Mouse (Mus musculus) neural tube, embryonic 13.5 days (tissue): ENCODE measurements around the gene Rgl3. TPM values are rescaled to one million over a fixed set of nuclear protein-coding genes. Genes with fewer than 3 reads are reported as not detected.

Experiments used
- ATAC-seq: fragments of 200-750 bp; cut with Nextera tagmentation; 2 replicates; pipeline ENCODE4 v1.8.0; 2017; ENCODE audit warnings: low read depth, mild to moderate bottlenecking, moderate TSS enrichment, moderate library complexity
- H3K27ac ChIP-seq: fragments of 300-500 bp; sonication (generic); replicated peaks from 2 replicates; pipeline ENCODE4 v1.5.1; 2015; ENCODE audit warnings: moderate library complexity, mild to moderate bottlenecking, inconsistent platforms
- H3K27me3 ChIP-seq: fragments of 300-500 bp; sonication (generic); 2 replicates; pipeline ENCODE4 v1.6.1; 2015; ENCODE audit warnings: mild to moderate bottlenecking, inconsistent platforms
- H3K36me3 ChIP-seq: fragments of 300-500 bp; sonication (generic); 2 replicates; pipeline ENCODE4 v1.6.1; 2015; ENCODE audit warnings: mild to moderate bottlenecking, inconsistent platforms
- H3K4me1 ChIP-seq: fragments of 300-500 bp; sonication (generic); replicated peaks from 2 replicates; pipeline ENCODE4 v1.6.1; 2015; ENCODE audit warnings: inconsistent platforms
- H3K4me2 ChIP-seq: fragments of 300-500 bp; sonication (generic); 2 replicates; pipeline ENCODE4 v1.6.1; 2015; ENCODE audit warnings: inconsistent platforms, mild to moderate bottlenecking, moderate library complexity
- H3K4me3 ChIP-seq: fragments of 300-500 bp; sonication (generic); 2 replicates; pipeline ENCODE4 v1.5.1; 2015; ENCODE audit warnings: mild to moderate bottlenecking, inconsistent platforms
- H3K9ac ChIP-seq: fragments of 300-500 bp; sonication (generic); 2 replicates; pipeline ENCODE4 v1.6.1; 2015; ENCODE audit warnings: moderate library complexity, mild to moderate bottlenecking, inconsistent platforms
- H3K9me3 ChIP-seq: fragments of 300-500 bp; sonication (generic); 2 replicates; pipeline ENCODE4 v1.6.1; 2016; ENCODE audit warnings: inconsistent platforms
- WGBS: fragments of 180-500 bp; shearing (Covaris S2); methylation state at CpG from one replicate; pipeline ENCODE4 v1.1.7; 2015; 5-methylcytosine and 5-hydroxymethylcytosine counted together
- polyA plus RNA-seq: library from polyadenylated mRNA; unstranded; fragments of >200 nt; fragmentation: Nextera tagmentation; extraction: Ambion mirVana; gene quantifications from 2 replicates; pipeline ENCODE4 v1.2.1, GENCODE M21; 2015

Gene Rgl3
- polyA plus RNA-seq, 1 experiment from 2014 or later: 1.9 TPM

DNA sequence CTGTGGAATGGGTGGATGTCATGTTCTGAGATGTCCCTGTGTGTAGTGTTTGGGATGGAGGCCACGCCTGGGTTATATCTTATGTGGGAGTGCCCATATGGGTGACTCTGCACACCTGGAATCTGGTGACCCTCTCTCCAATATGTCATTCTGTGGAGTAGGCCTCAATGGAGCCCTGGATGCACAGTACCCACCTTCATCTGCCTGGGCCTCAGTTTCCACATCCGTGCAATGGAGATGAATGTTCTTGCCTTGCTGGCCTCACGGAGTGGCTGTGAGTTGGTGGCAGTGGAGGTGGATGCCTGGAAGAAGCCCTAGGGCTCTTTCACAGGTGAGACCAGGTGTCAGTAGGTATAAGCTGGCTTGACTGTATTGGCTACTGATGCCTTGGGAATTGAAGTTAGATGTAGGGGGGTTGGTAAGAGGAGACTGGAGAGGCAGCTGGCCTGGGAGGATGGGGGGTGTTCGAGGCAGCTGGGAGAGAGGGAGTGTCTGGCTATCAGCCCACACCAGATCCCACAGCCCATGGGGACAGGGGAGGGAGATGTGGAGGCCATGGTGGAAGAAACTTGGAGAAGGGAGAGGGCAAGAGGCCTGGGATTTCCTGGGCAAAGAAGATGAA, 50.9 kb downstream of the Rgl3 start:
- no peaks in the 10 kb centered on the region for H3K27me3 ChIP-seq
- peak overlapping the region; percentile 89 for H3K9ac ChIP-seq
- peaks cover 25% of the 10 kb centered on the region for H3K4me1 ChIP-seq
- H3K36me3 ChIP-seq: peaks cover 32% of the 10 kb centered on the region
- H3K27ac ChIP-seq: no peak overlapping the region
- no peak for ATAC-seq
- peak overlapping the region; percentile 73 for H3K4me3 ChIP-seq
- no peaks in the 10 kb centered on the region for H3K9me3 ChIP-seq
- peak overlapping the region; percentile 62 for H3K4me2 ChIP-seq
- WGBS: 83% methylated on average over 4 of the region's 4 CpGs

- WGBS: 58% methylated on average over 4 of the region's 4 CpGs
- Histone ChIP-seq H3K4me3 (peak overlapping the region; percentile 73), H3K9ac (peak overlapping the region; percentile 89), H3K27me3 (no peaks in the 10 kb centered on the region), H3K9me3 (no peaks in the 10 kb centered on the region), H3K36me3 (peaks cover 32% of the 10 kb centered on the region), H3K4me2 (peak overlapping the region; percentile 62), H3K4me1 (peaks cover 25% of the 10 kb centered on the region), H3K27ac (peak overlapping the region; percentile 86; the same call in 1 of the 2 replicates)
- peak; percentile 18; the same call in 1 of the 2 replicates for ATAC-seq
These were observed 51.5 kb downstream of the Rgl3 start for GRCm38 (mm10) chr9:21937711-21938175.

GRCm38 (mm10) chr9:21936692-21937570, 52.3 kb downstream of the Rgl3 start, which contains the start of gene Plppr2:
TSS of gene Plppr2 (plus strand) at chr9:21937033.
- Histone ChIP-seq H3K9me3 (no peaks in the 10 kb centered on the region), H3K36me3 (peaks cover 26% of the 10 kb centered on the region), H3K9ac (peak within 1 kb of the TSS; percentile 89), H3K4me2 (peak within 1 kb of the TSS; percentile 62), H3K27ac (peak within 1 kb of the TSS; percentile 86), H3K27me3 (no peaks in the 10 kb centered on the region), H3K4me3 (peak within 1 kb of the TSS; percentile 73), H3K4me1 (peaks cover 25% of the 10 kb centered on the region)
- WGBS: 1% methylated on average over 43 of the region's 43 CpGs
- ATAC-seq: peak; percentile 95

DNA sequence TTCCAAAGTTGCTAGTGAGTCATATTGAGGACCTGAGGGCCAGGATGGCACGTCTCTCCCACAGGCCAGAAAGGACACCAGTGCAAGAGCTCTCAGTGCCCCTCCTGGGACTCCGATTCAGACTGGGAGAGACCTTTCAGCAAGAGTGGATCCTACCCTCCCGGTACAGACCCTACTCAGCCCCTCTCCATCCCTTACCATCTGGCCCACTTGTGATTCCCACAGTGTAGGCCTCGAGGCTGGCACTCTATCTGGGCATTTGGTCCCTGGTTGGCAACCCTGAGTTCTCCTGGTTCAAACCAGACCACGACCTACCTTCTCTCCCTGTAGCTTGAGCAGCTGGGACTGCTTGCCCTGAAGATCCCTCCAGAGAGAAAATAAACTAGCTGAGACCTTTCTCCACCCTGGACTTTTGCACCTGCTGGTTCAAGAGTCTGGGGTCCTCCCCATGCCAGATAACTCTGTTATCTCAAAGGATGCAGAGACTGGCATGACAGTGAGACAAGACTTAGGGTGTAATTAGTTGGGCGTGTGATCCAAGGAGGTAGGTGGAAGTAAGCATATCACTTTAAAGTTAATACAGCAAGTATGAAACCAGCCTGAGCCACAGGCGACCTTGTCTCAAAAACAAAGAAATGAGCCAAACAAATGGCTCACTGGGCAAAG, 53.6 kb downstream of the Rgl3 start:
- Histone ChIP-seq H3K9ac (no peak overlapping the region), H3K4me1 (peaks cover 25% of the 10 kb centered on the region), H3K27me3 (no peaks in the 10 kb centered on the region), H3K27ac (no peak overlapping the region), H3K36me3 (peaks cover 15% of the 10 kb centered on the region), H3K4me2 (no peak overlapping the region), H3K4me3 (no peak overlapping the region), H3K9me3 (no peaks in the 10 kb centered on the region)
- no peak for ATAC-seq
- 87% methylated on average over 7 of the region's 7 CpGs for WGBS

- 93% methylated on average over 12 of the region's 12 CpGs for WGBS
- Histone ChIP-seq H3K9me3 (no peaks in the 10 kb centered on the region), H3K36me3 (peaks cover 1% of the 10 kb centered on the region; the same call in 1 of the 2 replicates), H3K4me1 (peaks cover 21% of the 10 kb centered on the region), H3K27me3 (no peaks in the 10 kb centered on the region), H3K4me2 (no peak overlapping the region), H3K27ac (no peak overlapping the region), H3K4me3 (no peak overlapping the region), H3K9ac (no peak overlapping the region)
- ATAC-seq: no peak
These were observed 55.2 kb downstream of the Rgl3 start for GRCm38 (mm10) chr9:21934021-21934420.

GRCm38 (mm10) chr9:21932445-21933137, 56.7 kb downstream of the Rgl3 start:
- no peaks in the 10 kb centered on the region for H3K27me3 ChIP-seq
- H3K9ac ChIP-seq: no peak overlapping the region
- H3K27ac ChIP-seq: no peak overlapping the region
- no peak overlapping the region for H3K4me3 ChIP-seq
- H3K4me2 ChIP-seq: no peak overlapping the region
- no peak for ATAC-seq
- H3K4me1 ChIP-seq: peaks cover 7% of the 10 kb centered on the region
- WGBS: 64% methylated on average over 12 of the region's 12 CpGs
- H3K36me3 ChIP-seq: no peaks in the 10 kb centered on the region
- no peaks in the 10 kb centered on the region for H3K9me3 ChIP-seq

- WGBS: 59% methylated on average over 2 of the region's 2 CpGs
- no peak overlapping the region for H3K4me3 ChIP-seq
These were observed 57.2 kb downstream of the Rgl3 start for GRCm38 (mm10) chr9:21932006-21932405.

DNA sequence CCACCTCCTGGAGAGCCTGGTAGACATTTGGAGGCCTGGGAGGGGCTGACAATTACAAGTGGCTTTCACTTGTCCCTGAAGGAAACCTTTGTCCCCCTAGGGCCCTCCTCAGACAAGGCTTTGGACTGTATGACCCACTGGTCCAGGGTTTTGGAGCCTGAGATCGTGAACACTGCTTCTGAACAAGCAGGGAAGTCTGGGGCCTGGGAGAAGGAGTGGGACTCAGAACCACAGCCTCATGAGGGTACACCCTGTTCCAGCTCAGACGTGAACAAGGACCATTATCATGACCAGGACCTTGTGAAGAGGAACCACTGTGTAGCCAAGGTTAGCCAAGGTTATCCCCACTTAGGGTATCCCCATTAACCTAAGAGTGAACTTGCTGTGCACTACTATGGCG, 60.0 kb downstream of the Rgl3 start:
- Histone ChIP-seq H3K4me2 (no peak overlapping the region), H3K4me1 (peaks cover 12% of the 10 kb centered on the region), H3K36me3 (peaks cover 7% of the 10 kb centered on the region; the same call in 1 of the 2 replicates), H3K27me3 (no peaks in the 10 kb centered on the region), H3K4me3 (no peak overlapping the region), H3K9me3 (no peaks in the 10 kb centered on the region), H3K9ac (no peak overlapping the region), H3K27ac (no peak overlapping the region)
- 67% methylated on average over 3 of the region's 3 CpGs for WGBS
- no peak for ATAC-seq

More at GRCm38 (mm10) chr9:21932006-21932405, 57.2 kb downstream of the Rgl3 start:
- Histone ChIP-seq H3K9ac (no peak overlapping the region), H3K9me3 (no peaks in the 10 kb centered on the region), H3K36me3 (no peaks in the 10 kb centered on the region), H3K4me2 (no peak overlapping the region), H3K27ac (no peak overlapping the region), H3K27me3 (no peaks in the 10 kb centered on the region), H3K4me1 (peaks cover 4% of the 10 kb centered on the region; the same call in 1 of the 2 replicates)
- no peak for ATAC-seq

- no peaks in the 10 kb centered on the region for H3K27me3 ChIP-seq
These were observed 62.0 kb downstream of the Rgl3 start, which contains the start of the genes Ccdc159 and Tmem205 for GRCm38 (mm10) chr9:21927208-21927753. TSS of gene Ccdc159 (plus strand) at chr9:21927471. TSS of gene Tmem205 (minus strand) at chr9:21927556.

DNA sequence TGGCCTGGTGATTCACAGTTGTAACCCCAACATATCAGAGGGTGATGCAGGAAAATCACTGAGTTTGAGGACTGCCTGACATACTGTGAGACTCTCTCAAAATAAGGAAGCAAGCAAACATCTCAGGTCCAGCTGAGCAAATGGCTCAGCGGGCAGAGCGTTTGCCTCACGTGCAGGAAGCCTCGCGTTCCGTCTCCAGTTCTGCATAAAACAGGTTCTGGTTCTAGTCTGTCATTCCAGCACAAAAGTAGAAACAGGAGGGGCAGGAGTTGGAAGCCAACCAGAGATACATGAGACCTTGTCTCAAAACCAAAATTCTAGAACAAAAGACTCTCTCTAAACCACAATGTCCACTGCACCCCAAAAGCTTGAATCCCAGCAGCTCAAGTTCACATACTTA, 62.5 kb downstream of the Rgl3 start:
- peaks cover 16% of the 10 kb centered on the region for H3K4me1 ChIP-seq
- peak overlapping the region; percentile 79 for H3K9ac ChIP-seq
- no peaks in the 10 kb centered on the region for H3K27me3 ChIP-seq
- H3K9me3 ChIP-seq: no peaks in the 10 kb centered on the region
- peak; percentile 15; the same call in 1 of the 2 replicates for ATAC-seq
- WGBS: 3% methylated on average over 6 of the region's 6 CpGs
- peak overlapping the region; percentile 52 for H3K4me3 ChIP-seq
- peaks cover 7% of the 10 kb centered on the region; the same call in 1 of the 2 replicates for H3K36me3 ChIP-seq
- H3K27ac ChIP-seq: peak overlapping the region; percentile 71
- H3K4me2 ChIP-seq: peak overlapping the region; percentile 67

More at GRCm38 (mm10) chr9:21927208-21927753, 62.0 kb downstream of the Rgl3 start, which contains the start of the genes Ccdc159 and Tmem205:
- Histone ChIP-seq H3K27ac (peak within 1 kb of the TSS; percentile 71), H3K4me1 (peaks cover 16% of the 10 kb centered on the region), H3K36me3 (peaks cover 7% of the 10 kb centered on the region; the same call in 1 of the 2 replicates), H3K4me3 (peak within 1 kb of the TSS; percentile 52), H3K9ac (peak within 1 kb of the TSS; percentile 79), H3K9me3 (no peaks in the 10 kb centered on the region), H3K4me2 (peak within 1 kb of the TSS; percentile 67)
- WGBS: under 1% methylated on average over 28 of the region's 28 CpGs
- ATAC-seq: peak; percentile 97

DNA sequence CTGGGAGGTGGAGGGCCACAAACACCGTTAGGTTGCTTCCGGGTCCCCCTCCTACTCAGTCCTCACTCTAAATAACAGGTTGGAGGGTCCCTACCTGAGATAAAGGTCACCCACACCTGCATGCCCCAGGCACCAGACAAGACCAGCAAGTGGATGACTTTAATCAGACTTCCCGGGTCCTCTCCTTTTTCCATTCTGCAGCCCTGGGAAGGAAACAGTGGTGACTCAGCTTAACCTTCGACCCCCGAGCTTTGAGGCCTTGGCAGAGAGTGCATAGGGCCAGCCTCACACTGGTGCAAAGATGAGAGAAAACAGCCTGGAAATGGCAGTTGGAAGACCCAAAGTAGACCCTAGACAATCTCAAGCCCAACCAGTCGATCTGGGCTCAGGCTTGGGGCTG, 63.1 kb downstream of the Rgl3 start:
- no peak for ATAC-seq
- Histone ChIP-seq H3K36me3 (peaks cover 7% of the 10 kb centered on the region; the same call in 1 of the 2 replicates), H3K27ac (no peak overlapping the region), H3K4me2 (peak overlapping the region; percentile 67), H3K9ac (peak overlapping the region; percentile 79), H3K9me3 (no peaks in the 10 kb centered on the region), H3K4me3 (peak overlapping the region; percentile 52), H3K27me3 (no peaks in the 10 kb centered on the region), H3K4me1 (peaks cover 16% of the 10 kb centered on the region)
- WGBS: 81% methylated on average over 6 of the region's 6 CpGs
